Mouse (Mus musculus) forebrain, postnatal 0 days (tissue): ENCODE data around the gene Cst11. TPM values are rescaled to one million over a fixed set of nuclear protein-coding genes. Genes with fewer than 3 reads are reported as not detected.
A peak's percentile ranks its signal among the peaks of the same experiment; 100 is the strongest.

Source experiments
- ATAC-seq: fragments of 200-750 bp; cut with Nextera tagmentation; 2 replicates; pipeline ENCODE4 v1.8.0; 2017; ENCODE audit warnings: mild to moderate bottlenecking, moderate library complexity
- DNase-seq: peaks from one replicate; pipeline ENCODE4 v3.0.0-alpha.2; 2015
- H3K27ac ChIP-seq: fragments of 300-500 bp; sonication (generic); 2 replicates; pipeline ENCODE4 v1.5.1; 2014; ENCODE audit warnings: low read depth, mild to moderate bottlenecking, antibody characterized with exemption, low read length, moderate library complexity, mixed read lengths
- H3K27me3 ChIP-seq: fragments of 300-500 bp; sonication (generic); 2 replicates; pipeline ENCODE4 v1.6.1; 2014; ENCODE audit warnings: mild to moderate bottlenecking, low read length, mixed read lengths; ENCODE audit not compliant: insufficient read depth
- H3K36me3 ChIP-seq: fragments of 300-500 bp; sonication (generic); 2 replicates; pipeline ENCODE4 v1.6.1; 2014; ENCODE audit warnings: mild to moderate bottlenecking, moderate library complexity; ENCODE audit not compliant: insufficient read depth
- H3K4me1 ChIP-seq: fragments of 300-500 bp; sonication (generic); 2 replicates; pipeline ENCODE4 v1.6.1; 2014; ENCODE audit warnings: antibody characterized with exemption; ENCODE audit not compliant: insufficient read depth
- H3K4me2 ChIP-seq: fragments of 300-500 bp; sonication (generic); 2 replicates; pipeline ENCODE4 v1.6.1; 2014; ENCODE audit warnings: low read depth, mild to moderate bottlenecking, moderate library complexity
- H3K4me3 ChIP-seq: fragments of 300-500 bp; sonication (generic); 2 replicates; pipeline ENCODE4 v1.5.1; 2014; ENCODE audit warnings: low read depth, low read length, mixed read lengths
- H3K9ac ChIP-seq: fragments of 300-500 bp; sonication (generic); 2 replicates; pipeline ENCODE4 v1.6.1; 2014; ENCODE audit warnings: mild to moderate bottlenecking
- H3K9me3 ChIP-seq: fragments of 300-500 bp; sonication (generic); 2 replicates; pipeline ENCODE4 v1.6.1; 2016; ENCODE audit warnings: low read length
- CTCF ChIP-seq: sonication (generic); IDR thresholded peaks from 2 replicates; pipeline ENCODE4 v1.5.1; 2016; ENCODE audit warnings: antibody characterized with exemption, control low read depth, low read depth
- WGBS: fragments of 180-500 bp; shearing (Covaris S2); extraction: QIAGEN DNeasy Blood & Tissue Kit; methylation state at CpG from one replicate; pipeline ENCODE4 v1.1.7; 2014; 5-methylcytosine and 5-hydroxymethylcytosine counted together
- polyA plus RNA-seq: library from polyadenylated mRNA; unstranded; fragments of >200 nt; fragmentation: Nextera tagmentation; extraction: Ambion mirVana; gene quantifications from 2 replicates; pipeline ENCODE4 v1.2.1, GENCODE M21; 2015
- total RNA-seq: library from RNA; depleted of rRNA; stranded (reverse); fragments of >200 nt; gene quantifications from 2 replicates; pipeline ENCODE4 v1.2.3, GENCODE M21; 2014; rRNA removed

Cst11 gene
- total and polyA plus RNA-seq, 2 experiments from 2014 or later, result not detected

GRCm38 (mm10) chr2:148732327-148733000 lies 38.8 kb downstream of the Cst11 start, which contains the start of gene Napb:
Napb (minus strand) TSS chr2:148732467.
- H3K9ac ChIP-seq, result peak within 1 kb of the TSS; percentile 72
- H3K4me1 ChIP-seq, result peaks cover 10% of the 10 kb centered on the region; the same call in 1 of the 2 replicates
- TF ChIP-seq CTCF, result peak; percentile 34; the same call in 1 of the 2 replicates
- H3K4me2 ChIP-seq, result peak within 1 kb of the TSS; percentile 89
- DNase-seq (peak; percentile 95), ATAC-seq (peak; percentile 100)
- 6% methylated on average over 18 of the region's 18 CpGs for WGBS
- H3K27ac ChIP-seq, result peak within 1 kb of the TSS; percentile 57
- no peaks in the 10 kb centered on the region for H3K27me3 ChIP-seq
- H3K36me3 ChIP-seq, result no peaks in the 10 kb centered on the region
- H3K4me3 ChIP-seq, result peak within 1 kb of the TSS; percentile 62
- no peaks in the 10 kb centered on the region for H3K9me3 ChIP-seq

DNA sequence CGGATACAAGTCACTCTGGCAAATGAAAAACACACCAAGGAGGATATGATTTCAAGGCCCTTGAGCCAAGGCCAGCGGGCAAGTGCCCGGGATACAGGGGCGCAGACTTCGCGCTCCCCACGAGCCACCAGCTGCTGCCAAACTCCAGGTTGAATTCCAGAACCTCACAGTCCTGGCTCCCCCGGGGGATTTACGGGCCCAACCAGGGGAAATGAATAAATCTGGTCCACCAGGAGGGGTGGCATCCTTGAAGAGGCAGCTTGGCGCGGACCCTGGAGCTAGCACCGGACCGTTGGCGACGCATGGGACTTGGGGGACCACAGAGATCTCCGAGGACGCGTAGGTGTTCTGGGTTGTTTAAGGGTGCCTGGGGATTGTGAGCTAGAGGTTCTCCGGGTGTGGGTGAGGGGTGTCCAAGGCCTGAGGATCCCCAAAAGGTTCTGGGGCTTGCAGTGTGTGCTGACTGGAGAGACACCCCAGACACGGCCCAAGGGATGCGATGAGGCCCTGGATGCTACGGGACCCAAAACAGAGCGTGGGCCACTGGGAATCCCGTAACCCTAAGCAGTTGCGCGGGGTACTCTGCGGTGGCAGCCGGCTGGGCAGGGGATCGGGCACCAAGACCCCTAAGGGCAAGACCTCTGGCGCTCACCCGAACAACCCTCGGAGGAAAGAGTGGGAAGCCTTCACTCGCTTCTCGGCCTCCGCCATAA lies 39.5 kb downstream of the Cst11 start:
- Histone ChIP-seq H3K27ac (peak overlapping the region; percentile 57), H3K9me3 (no peaks in the 10 kb centered on the region), H3K4me3 (peak overlapping the region; percentile 62), H3K27me3 (no peaks in the 10 kb centered on the region), H3K36me3 (no peaks in the 10 kb centered on the region), H3K9ac (peak overlapping the region; percentile 72), H3K4me1 (peaks cover 10% of the 10 kb centered on the region; the same call in 1 of the 2 replicates), H3K4me2 (peak overlapping the region; percentile 89)
- ATAC-seq (peak; percentile 68), DNase-seq (no peak)
- WGBS, result 2% methylated on average over 35 of the region's 35 CpGs
- TF ChIP-seq CTCF, result no peak

- Histone ChIP-seq H3K4me1 (no peaks in the 10 kb centered on the region), H3K27ac (no peak overlapping the region), H3K4me2 (no peak overlapping the region), H3K9ac (no peak overlapping the region), H3K36me3 (no peaks in the 10 kb centered on the region), H3K4me3 (no peak overlapping the region), H3K9me3 (no peaks in the 10 kb centered on the region), H3K27me3 (no peaks in the 10 kb centered on the region)
- WGBS, result 80% methylated on average over 2 of the region's 2 CpGs
- no peak for TF ChIP-seq CTCF
- no peak for DNase-seq
- no peak for ATAC-seq
These were observed 51.9 kb downstream of the Cst11 start for GRCm38 (mm10) chr2:148719271-148719995.

Other genes with a start within 250 kb of the Cst11 start
- gene Nxt1, start 98.9 kb downstream of the Cst11 start, total RNA-seq, result 26.9 and 34.6 TPM in 2 replicates
- 29.6 and 38.4 TPM in 2 replicates for gene Nxt1, start 98.9 kb downstream of the Cst11 start, polyA plus RNA-seq
- 21.8 and 22.2 TPM in 2 replicates for gene Gzf1, start 90.5 kb downstream of the Cst11 start, total RNA-seq
- 12.8 and 15.0 TPM in 2 replicates for gene Gzf1, start 90.5 kb downstream of the Cst11 start, polyA plus RNA-seq
- gene Napb, start 39.0 kb downstream of the Cst11 start, total RNA-seq, result 124 and 142 TPM in 2 replicates
- gene Napb, start 39.0 kb downstream of the Cst11 start, polyA plus RNA-seq, result 41.1 and 76.3 TPM in 2 replicates
- gene Cstl1, start 21.1 kb downstream of the Cst11 start, total RNA-seq, result not detected in 2 replicates
- gene Cstl1, start 21.1 kb downstream of the Cst11 start, polyA plus RNA-seq, result not detected in 2 replicates
- gene 8030411F24Rik, start 10.5 kb upstream of the Cst11 start, total RNA-seq, result not detected in 2 replicates
- gene 8030411F24Rik, start 10.5 kb upstream of the Cst11 start, polyA plus RNA-seq, result not detected in 2 replicates
- gene Cst12, start 17.9 kb upstream of the Cst11 start, total RNA-seq, result not detected in 2 replicates
- not detected in 2 replicates for gene Cst12, start 17.9 kb upstream of the Cst11 start, polyA plus RNA-seq
- not detected in 2 replicates for gene Cst8, start 27.3 kb upstream of the Cst11 start, total RNA-seq
- gene Cst8, start 27.3 kb upstream of the Cst11 start, polyA plus RNA-seq, result not detected in 2 replicates
- not detected in 2 replicates for gene Cst13, start 48.6 kb upstream of the Cst11 start, total RNA-seq
- not detected in 2 replicates for gene Cst13, start 48.6 kb upstream of the Cst11 start, polyA plus RNA-seq
- gene Cst9, start 63.6 kb upstream of the Cst11 start, total RNA-seq, result not detected in 2 replicates
- gene Cst9, start 63.6 kb upstream of the Cst11 start, polyA plus RNA-seq, result not detected in 2 replicates
- 0.67 TPM in 1 of 2 replicates, not detected in the other for gene 9230104L09Rik, start 93.5 kb upstream of the Cst11 start, total RNA-seq
- gene 9230104L09Rik, start 93.5 kb upstream of the Cst11 start, polyA plus RNA-seq, result not detected in 2 replicates
- 495 and 652 TPM in 2 replicates for gene Cst3, start 104.2 kb upstream of the Cst11 start, total RNA-seq
- 1,133 and 1,187 TPM in 2 replicates for gene Cst3, start 104.2 kb upstream of the Cst11 start, polyA plus RNA-seq
- not detected in 2 replicates for gene Gm1330, start 231.8 kb upstream of the Cst11 start, total RNA-seq
- not detected in 2 replicates for gene Gm1330, start 231.8 kb upstream of the Cst11 start, polyA plus RNA-seq
- not detected in 2 replicates for gene Gm10750, start 245.7 kb upstream of the Cst11 start, total RNA-seq
- not detected in 2 replicates for gene Gm10750, start 245.7 kb upstream of the Cst11 start, polyA plus RNA-seq